Mouse (Mus musculus) ES-E14 (cell line): ENCODE results near the gene Uchl4. TPM values are rescaled to one million over a fixed set of nuclear protein-coding genes. Genes with fewer than 3 reads are reported as not detected.
A peak's percentile ranks its signal among the peaks of the same experiment; 100 is the strongest.
"Not testable (repeated sequence)": the region's sequence is repeated elsewhere in the genome, so short reads cannot be mapped to it uniquely, and the experiment has no call there.

Experiments used
- DNase-seq: peaks from one replicate; pipeline ENCODE4 v3.0.0-alpha.2; 2013; ENCODE audit warnings: low read depth, low spot score
- H3K27ac ChIP-seq: 2 replicates; pipeline ENCODE4 v1.5.1; 2012; ENCODE audit warnings: low read depth, mild to moderate bottlenecking, low read length, moderate library complexity, mixed read lengths; ENCODE audit not compliant: poor library complexity, insufficient read depth, severe bottlenecking
- H3K36me3 ChIP-seq: 2 replicates; pipeline ENCODE4 v1.6.1; 2012; ENCODE audit warnings: mild to moderate bottlenecking, low read length, moderate library complexity, mixed read lengths; ENCODE audit not compliant: control insufficient read depth, poor library complexity, insufficient read depth, severe bottlenecking
- H3K4me1 ChIP-seq, 2 experiments: fragments of 150-350 bp in 1 of 2; sonication (generic) in 1 of 2; 2 replicates each; pipeline ENCODE4 v1.6.1; 2012; ENCODE audit warnings: low read length in 2 of 2, mild to moderate bottlenecking in 1 of 2, mixed read lengths in 1 of 2; ENCODE audit not compliant: control insufficient read depth in 2 of 2, insufficient read depth in 2 of 2, poor library complexity in 1 of 2
- H3K4me3 ChIP-seq, 2 experiments: fragments of 150-350 bp in 1 of 2; sonication (generic) in 1 of 2; 2 replicates each; pipeline ENCODE4 v1.5.1; 2012; ENCODE audit warnings: low read length in 2 of 2, low read depth in 1 of 2, mild to moderate bottlenecking in 1 of 2, mixed read lengths in 1 of 2; ENCODE audit not compliant: insufficient read depth in 1 of 2, poor library complexity in 1 of 2, severe bottlenecking in 1 of 2
- H3K9ac ChIP-seq: 2 replicates; pipeline ENCODE4 v1.6.1; 2012; ENCODE audit warnings: low read depth, mild to moderate bottlenecking, low read length, mixed read lengths; ENCODE audit not compliant: poor library complexity, insufficient read depth, severe bottlenecking
- H3K9me3 ChIP-seq: fragments of 150-350 bp; sonication (generic); 2 replicates; pipeline ENCODE4 v1.6.1; 2012; ENCODE audit warnings: low read depth, mild to moderate bottlenecking, low read length; ENCODE audit not compliant: control insufficient read depth, insufficient read depth
- CHD2 ChIP-seq: IDR thresholded peaks from 2 replicates; pipeline ENCODE4 v1.6.1; 2014; ENCODE audit warnings: mild to moderate bottlenecking, low read depth, low read length, inconsistent platforms
- HCFC1 ChIP-seq: IDR thresholded peaks from 2 replicates; pipeline ENCODE4 v1.6.1; 2012; ENCODE audit warnings: low read length, inconsistent platforms, borderline replicate concordance; ENCODE audit not compliant: insufficient read depth
- MAFK ChIP-seq: IDR thresholded peaks from 2 replicates; pipeline ENCODE4 v1.6.1; 2014; ENCODE audit warnings: mild to moderate bottlenecking, low read depth, low read length, inconsistent platforms; ENCODE audit not compliant: insufficient read depth
- ZC3H11A ChIP-seq: IDR thresholded peaks from 2 replicates; pipeline ENCODE4 v1.6.1; 2012; ENCODE audit warnings: low read depth, mild to moderate bottlenecking, inconsistent platforms, low read length, borderline replicate concordance
- ZNF384 ChIP-seq: IDR thresholded peaks from 2 replicates; pipeline ENCODE4 v1.6.1; 2012; ENCODE audit warnings: low read depth, low read length, inconsistent platforms
- in situ Hi-C, 2 experiments: fragments of 600-800 bp; cut with MboI; formaldehyde crosslinking; loops; one replicate each; pipeline ENCODE4 v1.15.1; 2025; ENCODE audit warnings: low sequenced_read_pairs in 2 of 2, inconsistent platforms in 1 of 2; ENCODE audit not compliant: unreplicated experiment in 2 of 2
- total RNA-seq: library from RNA; depleted of rRNA; stranded (reverse); fragments of 300-350 nt; gene quantifications from 2 replicates; pipeline ENCODE4 v1.2.3, GENCODE M21; 2012

Gene Uchl4
- total RNA-seq, 1 experiment: 0.54 TPM

GRCm38 (mm10) chr9:64259906-64260305 is 24.9 kb downstream of the Uchl4 start:
- no peak overlapping the region for H3K4me3 ChIP-seq
- H3K9me3 ChIP-seq: no peaks in the 10 kb centered on the region
- TF ChIP-seq MAFK (no peak), HCFC1 (no peak), ZC3H11A (no peak), ZNF384 (no peak), CHD2 (no peak)
- H3K36me3 ChIP-seq: no peaks in the 10 kb centered on the region
- no peak for DNase-seq
- in situ Hi-C loops: no loop called here
- H3K9ac ChIP-seq: no peak overlapping the region
- no peaks in the 10 kb centered on the region for H3K4me1 ChIP-seq
- no peak overlapping the region for H3K27ac ChIP-seq

- Histone ChIP-seq H3K4me3 (no peak overlapping the region), H3K9ac (no peak overlapping the region), H3K9me3 (no peaks in the 10 kb centered on the region), H3K36me3 (no peaks in the 10 kb centered on the region), H3K4me1 (no peaks in the 10 kb centered on the region), H3K27ac (no peak overlapping the region)
- no peak for DNase-seq
- no peak for TF ChIP-seq ZC3H11A
- TF ChIP-seq HCFC1: no peak
- no peak for TF ChIP-seq CHD2
- TF ChIP-seq MAFK: no peak
- no peak for TF ChIP-seq ZNF384
- in situ Hi-C loops: no loop called here
Observed at GRCm38 (mm10) chr9:64261023-64261422, 26.0 kb downstream of the Uchl4 start.

- H3K4me1 ChIP-seq: no peaks in the 10 kb centered on the region; a peak in 1 of 4 replicates
Observed at GRCm38 (mm10) chr9:64264813-64265212, 29.8 kb downstream of the Uchl4 start.

GRCm38 (mm10) chr9:64267231-64267630 is 32.2 kb downstream of the Uchl4 start:
- Histone ChIP-seq H3K4me3 (peak overlapping the region in 1 of 2 experiments; percentile 6; a peak in 1 of 4 replicates), H3K4me1 (peaks cover 0 to 2% of the 10 kb centered on the region in 2 experiments; a peak in 2 of 4 replicates), H3K9ac (no peak overlapping the region), H3K36me3 (no peaks in the 10 kb centered on the region), H3K9me3 (no peaks in the 10 kb centered on the region), H3K27ac (peak overlapping the region; percentile 49; the same call in 1 of the 2 replicates)
- in situ Hi-C loops: no loop called here
- no peak for DNase-seq
- TF ChIP-seq ZC3H11A: no peak

More at GRCm38 (mm10) chr9:64264813-64265212, 29.8 kb downstream of the Uchl4 start:
- H3K9ac ChIP-seq: no peak overlapping the region
- no peak overlapping the region for H3K27ac ChIP-seq
- H3K36me3 ChIP-seq: no peaks in the 10 kb centered on the region
- no peaks in the 10 kb centered on the region for H3K9me3 ChIP-seq
- in situ Hi-C loops: no loop called here
- no peak overlapping the region for H3K4me3 ChIP-seq
- TF ChIP-seq HCFC1: no peak
- no peak for TF ChIP-seq ZNF384
- TF ChIP-seq ZC3H11A: no peak
- no peak for TF ChIP-seq MAFK
- TF ChIP-seq CHD2: no peak
- DNase-seq: no peak

GRCm38 (mm10) chr9:64268196-64268595 is 33.2 kb downstream of the Uchl4 start:
- in situ Hi-C loops: no loop called here
- Histone ChIP-seq H3K4me1 (peaks cover 0 to 2% of the 10 kb centered on the region in 2 experiments; a peak in 2 of 4 replicates), H3K27ac (peak overlapping the region; percentile 96), H3K9me3 (no peaks in the 10 kb centered on the region), H3K9ac (peak overlapping the region; percentile 44), H3K4me3 (peak overlapping the region; percentile 6 to 26), H3K36me3 (no peaks in the 10 kb centered on the region)
- DNase-seq: peak; percentile 48
- TF ChIP-seq CHD2 (no peak), HCFC1 (no peak), MAFK (no peak), ZNF384 (no peak; the same call in 1 of the 2 replicates), ZC3H11A (no peak)

- H3K4me1 ChIP-seq, H3K4me3 ChIP-seq, H3K9me3 ChIP-seq, in situ Hi-C loops, DNase-seq, H3K36me3 ChIP-seq: not testable (repeated sequence)
- Histone ChIP-seq H3K9ac (peak overlapping the region; percentile 16; the same call in 1 of the 2 replicates), H3K27ac (peak overlapping the region; percentile 96)
Observed at GRCm38 (mm10) chr9:64268836-64269235, 33.8 kb downstream of the Uchl4 start.
